Mouse (Mus musculus) small intestine, adult 2 months (tissue): ENCODE measurements at regions not wholly inside any gene's neighbourhood (a gene's known extent, or its start where the extent isn't known, plus 50 kb on each side); places are given as distances from the start of the nearest gene placed in this dataset.

Experiments
- H3K27ac ChIP-seq: fragments of 200-500 bp; 2 replicates; pipeline ENCODE4 v1.5.1; 2012; ENCODE audit warnings: low read depth, low read length, control low read depth, inconsistent platforms; ENCODE audit not compliant: insufficient read depth
- H3K27me3 ChIP-seq: fragments of 200-500 bp; 2 replicates; pipeline ENCODE4 v1.6.1; 2012; ENCODE audit warnings: mild to moderate bottlenecking, moderate library complexity, low read length, inconsistent platforms; ENCODE audit not compliant: control insufficient read depth, insufficient read depth
- H3K36me3 ChIP-seq: fragments of 200-500 bp; 2 replicates; pipeline ENCODE4 v1.6.1; 2012; ENCODE audit warnings: mild to moderate bottlenecking, low read length, control low read depth, inconsistent platforms; ENCODE audit not compliant: control insufficient read depth, insufficient read depth
- H3K4me1 ChIP-seq: fragments of 200-500 bp; 2 replicates; pipeline ENCODE4 v1.6.1; 2012; ENCODE audit warnings: low read length, inconsistent platforms, mixed read lengths; ENCODE audit not compliant: control insufficient read depth, insufficient read depth, insufficient read length
- H3K4me3 ChIP-seq: fragments of 200-500 bp; 2 replicates; pipeline ENCODE4 v1.5.1; 2012; ENCODE audit warnings: low read depth, mild to moderate bottlenecking, control low read depth, inconsistent platforms, low read length, moderate library complexity
- CTCF ChIP-seq: fragments of 200-500 bp; IDR thresholded peaks from 2 replicates; pipeline ENCODE4 v1.5.1; 2012; ENCODE audit warnings: low read depth, mild to moderate bottlenecking, control low read depth, inconsistent platforms, low read length, moderate library complexity, mixed read lengths; ENCODE audit not compliant: insufficient replicate concordance, insufficient read length; ENCODE audit errors: extremely low read depth
- POLR2A ChIP-seq: fragments of 200-500 bp; IDR thresholded peaks from 2 replicates; pipeline ENCODE4 v1.6.1; 2012; ENCODE audit warnings: low read depth, mild to moderate bottlenecking, control low read depth, inconsistent platforms, low read length, moderate library complexity
- WGBS: fragments of 180-500 bp; shearing (Covaris S2); methylation state at CpG from one replicate; pipeline ENCODE4 v1.1.7; 2018; 5-methylcytosine and 5-hydroxymethylcytosine counted together

GRCm38 (mm10) chr16:30787351-30787750 lies 187.8 kb downstream of the Fam43a start:
- H3K27me3 ChIP-seq: no peaks in the 10 kb centered on the region
- peaks cover 17% of the 10 kb centered on the region; the same call in 1 of the 2 replicates for H3K4me1 ChIP-seq
- WGBS: 94% methylated on average over 1 of the region's 1 CpGs
- no peak overlapping the region for H3K4me3 ChIP-seq
- no peak overlapping the region for H3K27ac ChIP-seq
- TF ChIP-seq POLR2A (no peak), CTCF (no peak)
- no peaks in the 10 kb centered on the region for H3K36me3 ChIP-seq

GRCm38 (mm10) chr16:30788321-30788781 lies 188.8 kb downstream of the Fam43a start:
- no peak for TF ChIP-seq POLR2A
- TF ChIP-seq CTCF: no peak
- 52% methylated on average over 11 of the region's 11 CpGs for WGBS
- peaks cover 23% of the 10 kb centered on the region for H3K4me1 ChIP-seq
- H3K27me3 ChIP-seq: no peaks in the 10 kb centered on the region
- H3K36me3 ChIP-seq: no peaks in the 10 kb centered on the region
- H3K4me3 ChIP-seq: no peak overlapping the region
- no peak overlapping the region for H3K27ac ChIP-seq

- no peak for TF ChIP-seq POLR2A
- no peak for TF ChIP-seq CTCF
- 84% methylated on average over 15 of the region's 15 CpGs for WGBS
Measured at GRCm38 (mm10) chr16:30788944-30789781, 189.6 kb downstream of the Fam43a start.

GRCm38 (mm10) chr16:30790036-30790435 lies 190.5 kb downstream of the Fam43a start:
- Histone ChIP-seq H3K27ac (peak overlapping the region; percentile 33), H3K36me3 (no peaks in the 10 kb centered on the region), H3K4me1 (peaks cover 29% of the 10 kb centered on the region), H3K4me3 (no peak overlapping the region), H3K27me3 (no peaks in the 10 kb centered on the region)
- WGBS: 13% methylated on average over 3 of the region's 3 CpGs
- TF ChIP-seq POLR2A: no peak
- TF ChIP-seq CTCF: no peak

More at GRCm38 (mm10) chr16:30788944-30789781, 189.6 kb downstream of the Fam43a start:
- no peak overlapping the region for H3K27ac ChIP-seq
- no peaks in the 10 kb centered on the region for H3K27me3 ChIP-seq
- H3K4me1 ChIP-seq: peaks cover 29% of the 10 kb centered on the region
- no peak overlapping the region for H3K4me3 ChIP-seq
- H3K36me3 ChIP-seq: no peaks in the 10 kb centered on the region

GRCm38 (mm10) chr16:30790551-30791001 lies 191.1 kb downstream of the Fam43a start:
- WGBS: 11% methylated on average over 4 of the region's 4 CpGs
- Histone ChIP-seq H3K27ac (peak overlapping the region; percentile 33), H3K4me1 (peaks cover 29% of the 10 kb centered on the region), H3K27me3 (no peaks in the 10 kb centered on the region), H3K4me3 (no peak overlapping the region), H3K36me3 (no peaks in the 10 kb centered on the region)
- TF ChIP-seq CTCF (no peak), POLR2A (no peak)

- TF ChIP-seq CTCF (no peak), POLR2A (no peak)
- H3K36me3 ChIP-seq: no peaks in the 10 kb centered on the region
- H3K27me3 ChIP-seq: no peaks in the 10 kb centered on the region
- no peak overlapping the region for H3K4me3 ChIP-seq
- WGBS: 32% methylated on average over 10 of the region's 10 CpGs
- H3K27ac ChIP-seq: no peak overlapping the region; the same call in 1 of the 2 replicates
- peaks cover 29% of the 10 kb centered on the region for H3K4me1 ChIP-seq
Measured at GRCm38 (mm10) chr16:30791048-30791855, 191.7 kb downstream of the Fam43a start.
